Mouse (Mus musculus) lung, postnatal 0 days (tissue): ENCODE results near the gene Oasl1. TPM values are rescaled to one million over a fixed set of nuclear protein-coding genes. Genes with fewer than 3 reads are reported as not detected.

Source experiments
- ATAC-seq: fragments of 200-750 bp; cut with Nextera tagmentation; 2 replicates; pipeline ENCODE4 v1.8.0; 2017; ENCODE audit warnings: moderate library complexity
- DNase-seq: peaks from one replicate; pipeline ENCODE4 v3.0.0-alpha.2; 2016; ENCODE audit warnings: low spot score
- H3K27ac ChIP-seq: fragments of 300-500 bp; sonication (generic); 2 replicates; pipeline ENCODE4 v1.5.1; 2014; ENCODE audit warnings: antibody characterized with exemption, mild to moderate bottlenecking, low read length, mixed read lengths
- H3K27me3 ChIP-seq: fragments of 300-500 bp; sonication (generic); replicated peaks from 2 replicates; pipeline ENCODE4 v1.6.1; 2014; ENCODE audit warnings: low read length, mixed read lengths; ENCODE audit not compliant: insufficient read depth
- H3K36me3 ChIP-seq: fragments of 300-500 bp; sonication (generic); 2 replicates; pipeline ENCODE4 v1.6.1; 2014; ENCODE audit warnings: low read length, mixed read lengths; ENCODE audit not compliant: insufficient read depth
- H3K4me1 ChIP-seq: fragments of 300-500 bp; sonication (generic); 2 replicates; pipeline ENCODE4 v1.6.1; 2014; ENCODE audit warnings: antibody characterized with exemption, low read depth, low read length, mixed read lengths; ENCODE audit not compliant: insufficient read depth
- H3K4me2 ChIP-seq: fragments of 300-500 bp; sonication (generic); replicated peaks from 2 replicates; pipeline ENCODE4 v1.6.1; 2014; ENCODE audit warnings: low read depth, mild to moderate bottlenecking, low read length, moderate library complexity, mixed read lengths
- H3K4me3 ChIP-seq: fragments of 300-500 bp; sonication (generic); 2 replicates; pipeline ENCODE4 v1.5.1; 2014; ENCODE audit warnings: low read depth, low read length
- H3K9ac ChIP-seq: fragments of 300-500 bp; sonication (generic); replicated peaks from 2 replicates; pipeline ENCODE4 v1.6.1; 2014; ENCODE audit warnings: low read depth, mild to moderate bottlenecking
- H3K9me3 ChIP-seq: fragments of 300-500 bp; sonication (generic); 2 replicates; pipeline ENCODE4 v1.6.1; 2016; ENCODE audit warnings: low read length, mixed read lengths
- CTCF ChIP-seq: IDR thresholded peaks from 2 replicates; pipeline ENCODE4 v1.5.1; 2016; ENCODE audit warnings: antibody characterized with exemption, mild to moderate bottlenecking
- EP300 ChIP-seq: IDR thresholded peaks from 2 replicates; pipeline ENCODE4 v1.6.1; 2016; ENCODE audit warnings: antibody characterized with exemption, mild to moderate bottlenecking, control low read depth
- WGBS: fragments of 180-500 bp; shearing (Covaris S2); extraction: QIAGEN DNeasy Blood & Tissue Kit; methylation state at CpG from one replicate; pipeline ENCODE4 v1.1.7; 2014; 5-methylcytosine and 5-hydroxymethylcytosine counted together
- polyA plus RNA-seq: library from polyadenylated mRNA; unstranded; fragments of >200 nt; fragmentation: Nextera tagmentation; extraction: Ambion mirVana; gene quantifications from 2 replicates; pipeline ENCODE4 v1.2.1, GENCODE M21; 2015

Gene Oasl1
- polyA plus RNA-seq, 1 experiment from 2014 or later, result 1.8 TPM

DNA sequence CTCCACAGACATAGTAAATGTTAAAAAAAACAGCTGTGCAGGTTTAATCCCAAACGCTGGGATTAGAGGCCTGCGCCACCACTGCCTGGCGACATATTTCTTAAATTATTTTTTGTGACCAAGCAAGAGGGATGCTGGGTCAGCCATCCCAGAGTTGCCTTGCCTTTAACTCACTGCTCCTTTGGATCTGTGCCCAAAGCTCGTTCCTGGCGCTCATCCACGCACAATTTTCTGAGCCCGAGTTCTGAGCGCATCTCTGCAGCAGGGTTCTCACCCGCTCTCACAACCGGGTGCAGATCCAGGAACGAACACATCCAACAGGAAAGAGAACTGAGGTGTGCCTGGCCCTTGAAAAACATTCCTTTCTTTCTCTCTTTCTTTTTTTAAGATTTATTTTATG, 55.4 kb downstream of the Oasl1 start:
- Histone ChIP-seq H3K4me2 (no peak overlapping the region), H3K4me1 (no peaks in the 10 kb centered on the region), H3K9me3 (no peaks in the 10 kb centered on the region), H3K4me3 (no peak overlapping the region), H3K36me3 (no peaks in the 10 kb centered on the region), H3K9ac (no peak overlapping the region), H3K27ac (no peak overlapping the region), H3K27me3 (no peaks in the 10 kb centered on the region)
- no peak for DNase-seq
- 42% methylated on average over 11 of the region's 11 CpGs for WGBS
- TF ChIP-seq EP300, result no peak
- no peak for TF ChIP-seq CTCF
- no peak for ATAC-seq

DNA sequence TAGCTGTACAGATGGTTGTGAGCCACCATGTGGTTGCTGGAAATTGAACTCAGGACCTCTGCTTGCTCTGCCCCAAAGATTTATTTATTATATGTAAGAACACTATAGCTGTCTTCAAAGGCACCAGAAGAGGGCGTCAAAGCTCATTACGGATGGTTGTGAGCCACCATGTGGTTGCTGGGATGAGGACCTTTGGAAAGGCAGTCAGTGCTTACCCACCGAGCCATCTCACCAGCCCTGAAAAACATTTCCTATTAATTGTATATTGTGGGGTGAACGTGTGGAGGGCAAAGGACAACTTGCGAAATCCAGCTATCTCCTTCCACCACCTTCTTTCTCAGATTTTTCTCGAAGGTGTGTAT, 55.8 kb downstream of the Oasl1 start:
- H3K36me3 ChIP-seq, result no peaks in the 10 kb centered on the region
- no peaks in the 10 kb centered on the region for H3K9me3 ChIP-seq
- 6% methylated on average over 6 of the region's 6 CpGs for WGBS
- no peaks in the 10 kb centered on the region for H3K27me3 ChIP-seq
- no peak overlapping the region for H3K9ac ChIP-seq
- ATAC-seq (peak; percentile 40; the same call in 1 of the 2 replicates), DNase-seq (peak; percentile 34)
- TF ChIP-seq EP300 (no peak), CTCF (no peak)
- H3K27ac ChIP-seq, result no peak overlapping the region
- H3K4me1 ChIP-seq, result no peaks in the 10 kb centered on the region
- peak overlapping the region; percentile 71 for H3K4me2 ChIP-seq
- H3K4me3 ChIP-seq, result peak overlapping the region; percentile 41

DNA sequence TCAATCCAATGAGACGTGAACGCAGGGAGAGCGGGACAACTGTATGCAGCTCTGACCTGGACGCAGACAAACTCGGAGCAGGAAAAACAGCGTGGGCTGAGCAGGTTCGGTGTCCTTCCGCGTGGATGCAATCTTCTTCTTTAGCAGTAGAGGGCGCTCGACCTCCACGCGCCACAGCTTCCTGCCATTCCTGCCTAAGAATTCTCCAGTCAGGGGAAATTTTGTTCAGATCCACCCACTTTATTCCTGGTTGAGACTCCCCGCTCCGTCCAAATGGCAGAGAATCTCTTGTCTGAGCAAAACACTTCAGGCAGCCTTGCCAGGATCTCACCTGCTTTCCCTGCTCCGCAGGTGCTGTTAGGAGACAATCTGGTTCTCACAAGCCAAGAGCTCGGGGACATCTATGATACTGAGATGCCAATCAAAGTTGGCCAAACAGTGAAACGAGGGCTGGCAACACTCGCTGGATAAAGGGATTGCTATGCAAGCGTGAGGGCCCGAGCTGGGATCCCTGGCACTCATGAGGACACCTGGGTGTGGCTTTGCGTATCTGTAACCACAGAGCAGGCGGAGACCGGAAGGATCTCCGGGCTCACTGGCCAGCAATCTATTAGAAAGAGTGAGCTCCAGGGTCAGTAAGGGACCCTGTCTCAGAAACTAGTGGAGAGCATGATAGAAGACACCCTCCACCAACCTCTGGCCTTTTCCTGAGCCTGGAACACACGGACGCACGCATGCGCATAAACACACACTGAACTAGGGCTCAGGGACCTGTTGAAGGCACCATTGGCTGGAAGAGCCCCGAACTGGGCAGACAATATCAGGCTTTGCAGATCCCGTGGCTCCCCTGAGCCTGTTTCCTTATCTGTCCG, 56.4 kb downstream of the Oasl1 start:
- Histone ChIP-seq H3K4me1 (no peaks in the 10 kb centered on the region), H3K4me3 (peak overlapping the region; percentile 41), H3K4me2 (peak overlapping the region; percentile 71), H3K27me3 (no peaks in the 10 kb centered on the region), H3K36me3 (no peaks in the 10 kb centered on the region), H3K27ac (peak overlapping the region; percentile 51; the same call in 1 of the 2 replicates), H3K9ac (0 out of 2 replicates have a peak overlapping the region, but pooled peaks have one; percentile 23), H3K9me3 (no peaks in the 10 kb centered on the region)
- TF ChIP-seq CTCF, result peak; percentile 99
- TF ChIP-seq EP300, result no peak
- peak; percentile 82 for ATAC-seq
- peak; percentile 92 for DNase-seq
- WGBS, result 4% methylated on average over 32 of the region's 32 CpGs

DNA sequence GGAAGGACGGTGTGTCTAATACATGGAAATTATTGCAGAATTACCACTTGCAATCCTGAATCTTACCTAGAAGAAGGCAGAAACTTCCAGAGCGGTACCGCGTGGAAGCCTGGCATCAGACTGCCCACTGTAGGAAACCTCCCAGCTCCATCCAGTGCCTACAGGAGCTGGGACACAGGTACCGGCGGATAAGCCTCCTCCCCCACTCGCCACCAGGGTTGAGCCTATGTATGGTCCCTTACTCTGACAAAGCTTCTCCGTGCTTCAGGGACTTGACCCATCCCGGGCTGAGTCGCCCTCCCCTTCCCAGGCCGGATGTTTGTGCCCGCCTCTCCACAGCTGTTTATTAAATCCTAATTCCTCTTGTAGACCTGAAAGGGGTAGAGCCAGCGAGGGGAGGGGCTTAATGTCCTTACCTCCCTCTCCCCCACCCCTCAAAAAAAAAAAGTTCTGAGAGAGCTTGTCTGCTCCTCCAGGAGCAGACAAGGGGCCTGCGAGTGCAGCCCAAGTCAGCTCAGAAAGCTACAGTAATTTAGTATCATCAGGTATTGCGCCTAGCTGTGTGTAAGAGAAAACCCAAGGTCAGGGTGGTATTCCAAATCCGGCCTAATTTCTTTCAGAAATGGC, 57.2 kb downstream of the Oasl1 start:
- peak overlapping the region; percentile 71 for H3K4me2 ChIP-seq
- H3K9ac ChIP-seq, result no peak overlapping the region
- peak overlapping the region; percentile 41 for H3K4me3 ChIP-seq
- WGBS, result 25% methylated on average over 16 of the region's 16 CpGs
- peak overlapping the region; percentile 51; the same call in 1 of the 2 replicates for H3K27ac ChIP-seq
- TF ChIP-seq CTCF (no peak), EP300 (no peak)
- ATAC-seq (peak; percentile 48), DNase-seq (peak; percentile 21)
- no peaks in the 10 kb centered on the region for H3K36me3 ChIP-seq
- H3K27me3 ChIP-seq, result no peaks in the 10 kb centered on the region
- H3K4me1 ChIP-seq, result no peaks in the 10 kb centered on the region
- H3K9me3 ChIP-seq, result no peaks in the 10 kb centered on the region

DNA sequence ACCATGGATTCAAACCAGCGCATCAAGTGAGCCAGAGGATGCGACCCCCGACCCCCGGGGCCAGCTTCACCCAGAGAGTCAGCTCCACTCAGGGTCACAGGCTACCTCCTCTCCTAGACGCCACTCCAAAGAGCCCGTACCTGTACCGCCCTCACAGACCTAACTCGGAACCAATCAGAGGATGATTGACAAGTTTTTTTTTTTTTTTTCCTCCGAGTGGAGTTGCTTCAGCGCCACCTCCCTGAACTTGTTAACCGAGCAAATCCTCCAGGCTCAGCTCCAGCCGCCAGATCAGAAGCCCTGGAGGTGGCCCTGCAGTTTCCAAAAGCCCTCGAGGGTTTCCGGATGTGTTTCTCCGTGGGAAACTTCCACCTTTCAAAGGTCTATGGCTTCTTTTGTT, 59.0 kb downstream of the Oasl1 start:
- WGBS, result 48% methylated on average over 15 of the region's 15 CpGs
- no peaks in the 10 kb centered on the region for H3K36me3 ChIP-seq

DNA sequence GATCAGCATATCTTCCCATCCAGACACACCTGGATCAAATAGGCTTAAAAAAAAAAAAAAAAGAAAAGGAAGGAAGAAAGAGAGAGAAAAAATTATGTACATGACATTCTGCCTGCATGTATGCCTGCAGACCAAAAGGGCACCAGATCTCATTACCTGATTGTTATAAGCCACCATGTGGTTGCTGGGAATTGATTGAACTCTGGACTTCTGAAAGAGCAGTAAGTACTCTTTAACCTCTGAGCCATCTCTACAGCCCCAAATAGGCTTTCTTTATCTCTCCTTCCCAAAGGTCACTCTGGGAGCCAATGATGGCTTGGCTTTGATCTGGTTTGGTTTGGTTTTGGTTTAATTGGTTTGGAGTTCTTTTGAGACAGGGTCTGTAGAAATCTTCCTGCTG, 62.0 kb downstream of the Oasl1 start:
- ATAC-seq, result no peak
- TF ChIP-seq CTCF (no peak), EP300 (no peak)
- H3K9me3 ChIP-seq, result no peaks in the 10 kb centered on the region

More for the DNA sequence above, 59.0 kb downstream of the Oasl1 start:
- no peaks in the 10 kb centered on the region for H3K27me3 ChIP-seq
- H3K4me3 ChIP-seq, result no peak overlapping the region
- TF ChIP-seq CTCF, result no peak
- TF ChIP-seq EP300, result no peak
- H3K27ac ChIP-seq, result no peak overlapping the region
- ATAC-seq, result no peak
- no peaks in the 10 kb centered on the region for H3K9me3 ChIP-seq
- DNase-seq, result no peak
- no peak overlapping the region for H3K4me2 ChIP-seq
- H3K9ac ChIP-seq, result no peak overlapping the region
- no peaks in the 10 kb centered on the region for H3K4me1 ChIP-seq

More for the DNA sequence above, 62.0 kb downstream of the Oasl1 start:
- Histone ChIP-seq H3K4me3 (no peak overlapping the region), H3K9ac (no peak overlapping the region), H3K27me3 (no peaks in the 10 kb centered on the region), H3K27ac (no peak overlapping the region), H3K4me2 (no peak overlapping the region), H3K36me3 (no peaks in the 10 kb centered on the region), H3K4me1 (no peaks in the 10 kb centered on the region)
- DNase-seq, result no peak

Other genes starting within 250 kb of the Oasl1 start
- gene Gltp, start 232.3 kb upstream of the Oasl1 start, polyA plus RNA-seq, result 88.2 and 89.4 TPM in 2 replicates
- gene Tchp, start 215.5 kb upstream of the Oasl1 start, polyA plus RNA-seq, result 9.4 and 10.0 TPM in 2 replicates
- 110 and 115 TPM in 2 replicates for gene Ankrd13a, start 148.6 kb upstream of the Oasl1 start, polyA plus RNA-seq
- 36.5 and 39.1 TPM in 2 replicates for gene Git2, start 147.7 kb upstream of the Oasl1 start, polyA plus RNA-seq
- gene 1500011B03Rik, start 99.8 kb upstream of the Oasl1 start, polyA plus RNA-seq, result 72.8 and 97.5 TPM in 2 replicates
- not detected in 2 replicates for gene 4930519G04Rik, start 69.6 kb upstream of the Oasl1 start, polyA plus RNA-seq
- not detected in 2 replicates for gene Gm9936, start 64.6 kb upstream of the Oasl1 start, polyA plus RNA-seq
- 15.7 and 17.3 TPM in 2 replicates for gene Oasl2, start 26.3 kb upstream of the Oasl1 start, polyA plus RNA-seq
- gene 2210016L21Rik, start 18.9 kb downstream of the Oasl1 start, polyA plus RNA-seq, result 41.0 and 41.4 TPM in 2 replicates
- not detected in 2 replicates for gene Hnf1a, start 47.9 kb downstream of the Oasl1 start, polyA plus RNA-seq
- gene Sppl3, start 87.9 kb downstream of the Oasl1 start, polyA plus RNA-seq, result 16.6 and 22.8 TPM in 2 replicates
- 32.4 and 32.5 TPM in 2 replicates for gene Gm10401, start 175.1 kb downstream of the Oasl1 start, polyA plus RNA-seq
- gene Acads, start 196.1 kb downstream of the Oasl1 start, polyA plus RNA-seq, result 43.6 and 43.9 TPM in 2 replicates
- gene Unc119b, start 211.7 kb downstream of the Oasl1 start, polyA plus RNA-seq, result 21.8 and 24.8 TPM in 2 replicates
- gene Mlec, start 234.9 kb downstream of the Oasl1 start, polyA plus RNA-seq, result 15.0 and 17.5 TPM in 2 replicates